Mouse (Mus musculus) hematopoietic stem cell, adult 5-6 weeks (primary cell): Measurements from ENCODE around the gene D630039A03Rik. TPM values are rescaled to one million over a fixed set of nuclear protein-coding genes. Genes with fewer than 3 reads are reported as not detected.

Experiments used
- ATAC-seq, 2 experiments: fragments of 125-278 bp in 1 of 2; replicated peaks in 1 of 2; 2 replicates each; pipeline ENCODE4 v1.8.0; 2016 to 2017; ENCODE audit warnings: inconsistent platforms in 2 of 2, mild to moderate bottlenecking in 2 of 2, moderate number of reproducible peaks in 2 of 2, low read depth in 1 of 2, moderate TSS enrichment in 1 of 2; ENCODE audit not compliant: low FRiP score in 2 of 2, poor library complexity in 2 of 2, severe bottlenecking in 2 of 2, insufficient read depth in 1 of 2, low TSS enrichment in 1 of 2
- total RNA-seq: library from RNA; stranded (forward); fragments of 172-1452, 232-1000 nt; gene quantifications from 2 replicates; pipeline ENCODE4 v1.2.3, GENCODE M21; 2017

The D630039A03Rik gene
- total RNA-seq, 1 experiment from 2014 or later: 3.1 TPM

- no peak for ATAC-seq
Measured at GRCm38 (mm10) chr4:57937292-57937691, 21.2 kb upstream of the D630039A03Rik start.

GRCm38 (mm10) chr4:57934181-57934580 lies 18.1 kb upstream of the D630039A03Rik start:
- no peak for ATAC-seq

- ATAC-seq: peak; percentile 62 to 71; a peak in 3 of 4 replicates
Measured at GRCm38 (mm10) chr4:57930559-57931170, 14.6 kb upstream of the D630039A03Rik start.

- ATAC-seq: peak; percentile 22 to 56; a peak in 2 of 4 replicates
Measured at GRCm38 (mm10) chr4:57927464-57928205, 11.5 kb upstream of the D630039A03Rik start.

GRCm38 (mm10) chr4:57924556-57925071 lies 8.5 kb upstream of the D630039A03Rik start:
- ATAC-seq: no peak

- no peak for ATAC-seq
Measured at GRCm38 (mm10) chr4:57922171-57922570, 6.1 kb upstream of the D630039A03Rik start.

GRCm38 (mm10) chr4:57920522-57920921 lies 4.4 kb upstream of the D630039A03Rik start:
- no peak for ATAC-seq

GRCm38 (mm10) chr4:57919494-57920423 lies 3.7 kb upstream of the D630039A03Rik start:
- ATAC-seq: peak; percentile 43 to 65; a peak in 3 of 4 replicates

- no peak for ATAC-seq
Measured at GRCm38 (mm10) chr4:57916711-57917110, 614 bp upstream of the D630039A03Rik start.

- ATAC-seq: peak in 1 of 2 experiments; percentile 30; a peak in 2 of 4 replicates
Measured at GRCm38 (mm10) chr4:57915216-57915965, 706 bp downstream of the D630039A03Rik start.

- ATAC-seq: no peak
Measured at GRCm38 (mm10) chr4:57914193-57915190, 1.6 kb downstream of the D630039A03Rik start.

- ATAC-seq: no peak
Measured at GRCm38 (mm10) chr4:57913021-57913420, 3.1 kb downstream of the D630039A03Rik start.

- peak in 1 of 2 experiments; percentile 27; a peak in 1 of 4 replicates for ATAC-seq
Measured at GRCm38 (mm10) chr4:57908860-57909259, 7.2 kb downstream of the D630039A03Rik start.

- ATAC-seq: no peak
Measured at GRCm38 (mm10) chr4:57906708-57907107, 9.4 kb downstream of the D630039A03Rik start.

GRCm38 (mm10) chr4:57904638-57905037 lies 11.5 kb downstream of the D630039A03Rik start:
- 0 out of 4 replicates have a peak, but pooled peaks of 1 of the 2 experiments have one; percentile 14 for ATAC-seq

GRCm38 (mm10) chr4:57904211-57904610 lies 11.9 kb downstream of the D630039A03Rik start:
- ATAC-seq: peak; percentile 64 to 67
